Comparison of ENCODE assay signal across 8 mouse cellular contexts in the genomic region with DNA sequence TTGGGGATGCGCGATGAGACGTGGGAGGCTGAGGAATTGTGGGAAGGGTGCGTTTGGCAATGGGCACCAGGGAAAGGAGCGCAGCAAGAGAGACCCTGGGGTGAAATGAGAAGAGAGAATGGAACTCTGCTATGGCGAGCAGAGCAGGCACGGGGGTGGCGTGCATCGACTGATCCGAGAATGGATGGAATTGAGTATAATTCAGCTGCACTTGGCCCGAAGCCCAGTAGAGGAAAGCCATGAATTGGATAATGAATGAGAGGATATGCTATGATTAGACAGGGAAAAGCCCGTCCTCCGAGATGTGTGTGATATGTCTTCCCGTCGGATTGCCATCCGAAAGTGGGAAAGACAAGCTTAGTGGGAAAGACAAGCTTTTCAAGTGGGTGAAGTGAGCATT. TPM values are rescaled to one million over a fixed set of nuclear protein-coding genes. Genes with fewer than 3 reads are reported as not detected.
DNase-seq lines count a peak whose midpoint lies in the region; ATAC-seq lines count a peak whose summit lies in the region.
"Had no signal": no experiment of that assay in that cellular context is flagged by ENCODE, and none has a peak within 500 bp of the region (broad histone marks: within the 10 kb centered on the region; RNA-seq: fewer than 3 reads in every experiment).

No protein-coding gene starts in this region.

- no peak overlapping the region for H3K9ac ChIP-seq in hindbrain, embryonic 12.5 days
- H3K9ac ChIP-seq in hindbrain, embryonic 11.5 days (ENCODE audit: low read depth, low read length), result no peak overlapping the region
- no peak overlapping the region for H3K9ac ChIP-seq in forebrain, embryonic 16.5 days (replicated peaks; ENCODE audit: low read depth, low read length)

- WGBS in hindbrain, embryonic 12.5 days, result 77% methylated on average over 16 of the region's 16 CpGs
- 93% methylated on average over 16 of the region's 16 CpGs for WGBS in hindbrain, embryonic 11.5 days
- WGBS in forebrain, embryonic 16.5 days, result 44% methylated on average over 16 of the region's 16 CpGs

- intact Hi-C loops in left cerebral cortex, postnatal 25 days (cut with DNase I), result no loop called here

- H3K4me1 ChIP-seq in hindbrain, embryonic 12.5 days, result peaks cover 4% of the 10 kb centered on the region; the same call in 1 of the 2 replicates
- H3K4me1 ChIP-seq in hindbrain, embryonic 11.5 days (replicated peaks; ENCODE audit: control insufficient read depth, insufficient read depth, low read length), result no peaks in the 10 kb centered on the region
- H3K4me1 ChIP-seq in forebrain, embryonic 16.5 days (replicated peaks; ENCODE audit: control insufficient read depth, insufficient read depth, low read length), result 0 out of 2 replicates have a peak, but pooled peaks cover 5% of the 10 kb centered on the region

- no peaks in the 10 kb centered on the region for H3K36me3 ChIP-seq in hindbrain, embryonic 12.5 days
- H3K36me3 ChIP-seq in hindbrain, embryonic 11.5 days (ENCODE audit: control insufficient read depth, insufficient read depth, low read length), result no peaks in the 10 kb centered on the region
- no peaks in the 10 kb centered on the region for H3K36me3 ChIP-seq in forebrain, embryonic 16.5 days (ENCODE audit: control insufficient read depth, insufficient read depth)

- H3K27ac ChIP-seq in hindbrain, embryonic 12.5 days, result no peak overlapping the region
- no peak overlapping the region for H3K27ac ChIP-seq in hindbrain, embryonic 11.5 days (ENCODE audit: low read depth, low read length)
- no peak overlapping the region for H3K27ac ChIP-seq in forebrain, embryonic 16.5 days (ENCODE audit: low read length)

- no peak for DNase-seq in hindbrain, embryonic 11.5 days (ENCODE audit: low spot score)
- peak; percentile 65 for DNase-seq in brain, adult 2 months (ENCODE audit: low read depth, low spot score)
- peak; percentile 46 to 77 for DNase-seq in left cerebral cortex, postnatal 25 days (ENCODE audit: low spot score in 2 of 2)
- DNase-seq in urinary bladder, postnatal 25 days (ENCODE audit: low spot score), result no peak

- ATAC-seq in hindbrain, embryonic 12.5 days (ENCODE audit: low FRiP score), result 0 out of 2 replicates have a peak, but pooled peaks have one; percentile 36
- no peak; the same call in 1 of the 2 replicates for ATAC-seq in hindbrain, embryonic 11.5 days (ENCODE audit: low FRiP score)
- peak; percentile 83 for ATAC-seq in forebrain, embryonic 16.5 days
- no peak for ATAC-seq in CD4-positive, CD25-positive, alpha-beta regulatory T cell, adult 4 months

- H3K27me3 ChIP-seq in hindbrain, embryonic 12.5 days, result no peaks in the 10 kb centered on the region
- no peaks in the 10 kb centered on the region for H3K27me3 ChIP-seq in hindbrain, embryonic 11.5 days (ENCODE audit: control insufficient read depth, insufficient read depth, low read length)
- H3K27me3 ChIP-seq in forebrain, embryonic 16.5 days (replicated peaks; ENCODE audit: control insufficient read depth, insufficient read depth, low read length), result no peaks in the 10 kb centered on the region

- H3K9me3 ChIP-seq in hindbrain, embryonic 12.5 days (replicated peaks), result no peaks in the 10 kb centered on the region
- H3K9me3 ChIP-seq in hindbrain, embryonic 11.5 days (ENCODE audit: control insufficient read depth, low read length), result no peaks in the 10 kb centered on the region
- no peaks in the 10 kb centered on the region for H3K9me3 ChIP-seq in forebrain, embryonic 16.5 days (ENCODE audit: control insufficient read depth, low read length)

- no peak overlapping the region for H3K4me3 ChIP-seq in hindbrain, embryonic 12.5 days
- no peak overlapping the region for H3K4me3 ChIP-seq in hindbrain, embryonic 11.5 days (ENCODE audit: low read depth, low read length)
- H3K4me3 ChIP-seq in forebrain, embryonic 16.5 days (replicated peaks; ENCODE audit: low read length), result no peak overlapping the region

- no peak overlapping the region for H3K4me2 ChIP-seq in hindbrain, embryonic 12.5 days (replicated peaks)
- H3K4me2 ChIP-seq in hindbrain, embryonic 11.5 days (replicated peaks; ENCODE audit: low read depth, low read length), result no peak overlapping the region
- no peak overlapping the region for H3K4me2 ChIP-seq in forebrain, embryonic 16.5 days (ENCODE audit: low read length)

RNA-seq across cellular contexts. Expression of a gene that starts 26.7 kb away (rescaled TPM):
- polyA plus RNA-seq in hindbrain, embryonic 12.5 days (2016; fragmentation: Nextera tagmentation; extraction: Ambion mirVana), result 4.5 and 7.2 TPM in 2 replicates
- polyA plus RNA-seq in hindbrain, embryonic 11.5 days (2014; fragmentation: Nextera tagmentation; extraction: Ambion mirVana), result 4.0 and 4.7 TPM in 2 replicates
- polyA plus RNA-seq in forebrain, embryonic 16.5 days (2015; fragmentation: Nextera tagmentation; extraction: Ambion mirVana), result 159 and 183 TPM in 2 replicates
- total RNA-seq in left cerebral cortex, postnatal 25 days (2021), result 100 to 1,000 TPM; 127 to 134 TPM
- polyA plus RNA-seq in CD4-positive, CD25-positive, alpha-beta regulatory T cell, adult 4 months (2017; shearing (Covaris generic)), result not detected
- total RNA-seq: MEL had no signal

Comparison
In these comparisons a context has a peak if more than half of its experiments do, and no peak if none do; other contexts are left out.
1. ATAC-seq: peak in hindbrain, embryonic 12.5 days (single experiment) and forebrain, embryonic 16.5 days (single experiment); none in hindbrain, embryonic 11.5 days (single experiment) and CD4-positive, CD25-positive, alpha-beta regulatory T cell, adult 4 months (single experiment).
2. DNase-seq: peak in brain, adult 2 months (single experiment) and left cerebral cortex, postnatal 25 days (2 of 2); none in hindbrain, embryonic 11.5 days (single experiment) and urinary bladder, postnatal 25 days (single experiment).
3. RNA of a gene that starts 26.7 kb away (polyA plus RNA-seq): 159 to 183 TPM in forebrain, embryonic 16.5 days; 4.5 to 7.2 TPM in hindbrain, embryonic 12.5 days, 4.0 to 4.7 TPM in hindbrain, embryonic 11.5 days and not detected in CD4-positive, CD25-positive, alpha-beta regulatory T cell, adult 4 months; every median in the first group is over 10 times any median in the second.